Mouse (Mus musculus) kidney, adult 2 months (tissue): ENCODE results near the gene Bphl. TPM values are rescaled to one million over a fixed set of nuclear protein-coding genes. Genes with fewer than 3 reads are reported as not detected.
A peak's percentile ranks its signal among the peaks of the same experiment; 100 is the strongest.
"Not testable (repeated sequence)": the region's sequence is repeated elsewhere in the genome, so short reads cannot be mapped to it uniquely, and the experiment has no call there.

Source experiments
- DNase-seq: peaks from one replicate; pipeline ENCODE4 v3.0.0; 2021
- H3K27ac ChIP-seq: fragments of 200-500 bp; 2 replicates; pipeline ENCODE4 v1.5.1; 2012; ENCODE audit warnings: low read depth, low read length, control low read depth, inconsistent platforms; ENCODE audit not compliant: insufficient read depth
- H3K27me3 ChIP-seq: fragments of 200-500 bp; replicated peaks from 2 replicates; pipeline ENCODE4 v1.6.1; 2012; ENCODE audit warnings: mild to moderate bottlenecking, moderate library complexity, low read length, inconsistent platforms; ENCODE audit not compliant: control insufficient read depth, insufficient read depth
- H3K36me3 ChIP-seq: fragments of 200-500 bp; 2 replicates; pipeline ENCODE4 v1.6.1; 2012; ENCODE audit warnings: mild to moderate bottlenecking, moderate library complexity, low read length, inconsistent platforms; ENCODE audit not compliant: control insufficient read depth, insufficient read depth
- H3K4me1 ChIP-seq: fragments of 200-500 bp; 2 replicates; pipeline ENCODE4 v1.6.1; 2011; ENCODE audit warnings: low read length; ENCODE audit not compliant: control insufficient read depth, insufficient read depth
- H3K4me3 ChIP-seq: fragments of 200-500 bp; 2 replicates; pipeline ENCODE4 v1.5.1; 2011; ENCODE audit warnings: mild to moderate bottlenecking, low read depth, low read length, control low read depth; ENCODE audit not compliant: insufficient read depth
- CTCF ChIP-seq: fragments of 200-500 bp; conservative IDR thresholded peaks from 2 replicates; pipeline ENCODE4 v1.5.1; 2011; ENCODE audit warnings: low read depth, mild to moderate bottlenecking, control low read depth, low read length, moderate library complexity, mixed read lengths; ENCODE audit not compliant: insufficient read depth, insufficient read length
- POLR2A ChIP-seq: fragments of 200-500 bp; IDR thresholded peaks from one replicate; pipeline ENCODE4 v1.6.1; 2011; ENCODE audit warnings: low read depth, low read length, control low read depth
- WGBS: fragments of 180-500 bp; shearing (Covaris S2); methylation state at CpG from one replicate; pipeline ENCODE4 v1.1.7; 2018; 5-methylcytosine and 5-hydroxymethylcytosine counted together
- polyA plus RNA-seq: library from polyadenylated mRNA; depleted of rRNA; stranded (reverse); fragments of >200 nt; gene quantifications from 2 replicates; pipeline ENCODE4 v1.2.3, GENCODE M21; 2012

The Bphl gene
- polyA plus RNA-seq, 1 experiment: 392 TPM

GRCm38 (mm10) chr13:34077492-34078271 is 40.3 kb downstream of the Bphl start, which contains the start of gene Tubb2a:
TSS of gene Tubb2a (minus strand) at chr13:34078007.
- Histone ChIP-seq H3K4me3 (peak within 1 kb of the TSS; percentile 92), H3K27ac (peak within 1 kb of the TSS; percentile 67), H3K36me3 (no peaks in the 10 kb centered on the region), H3K27me3 (no peaks in the 10 kb centered on the region), H3K4me1 (peaks cover 13% of the 10 kb centered on the region)
- peak; percentile 94 for DNase-seq
- peak; percentile 36; the same call in 1 of the 2 replicates for TF ChIP-seq CTCF
- peak; percentile 98 for TF ChIP-seq POLR2A
- 1% methylated on average over 45 of the region's 45 CpGs for WGBS

- Histone ChIP-seq H3K27ac (peak overlapping the region; percentile 1; the same call in 1 of the 2 replicates), H3K4me1 (peaks cover 13% of the 10 kb centered on the region), H3K36me3 (no peaks in the 10 kb centered on the region), H3K4me3 (peak overlapping the region; percentile 45; the same call in 1 of the 2 replicates), H3K27me3 (no peaks in the 10 kb centered on the region)
- 50% methylated on average over 16 of the region's 16 CpGs for WGBS
- TF ChIP-seq CTCF: no peak
- TF ChIP-seq POLR2A: no peak
- DNase-seq: no peak
These were observed 41.3 kb downstream of the Bphl start for GRCm38 (mm10) chr13:34078500-34079280.

GRCm38 (mm10) chr13:34079801-34080200 is 42.4 kb downstream of the Bphl start:
- Histone ChIP-seq H3K4me3 (no peak overlapping the region), H3K36me3 (no peaks in the 10 kb centered on the region), H3K27me3 (no peaks in the 10 kb centered on the region), H3K27ac (no peak overlapping the region), H3K4me1 (peaks cover 13% of the 10 kb centered on the region)
- TF ChIP-seq POLR2A: no peak
- no peak for TF ChIP-seq CTCF
- no peak for DNase-seq
- 76% methylated on average over 3 of the region's 3 CpGs for WGBS

DNA sequence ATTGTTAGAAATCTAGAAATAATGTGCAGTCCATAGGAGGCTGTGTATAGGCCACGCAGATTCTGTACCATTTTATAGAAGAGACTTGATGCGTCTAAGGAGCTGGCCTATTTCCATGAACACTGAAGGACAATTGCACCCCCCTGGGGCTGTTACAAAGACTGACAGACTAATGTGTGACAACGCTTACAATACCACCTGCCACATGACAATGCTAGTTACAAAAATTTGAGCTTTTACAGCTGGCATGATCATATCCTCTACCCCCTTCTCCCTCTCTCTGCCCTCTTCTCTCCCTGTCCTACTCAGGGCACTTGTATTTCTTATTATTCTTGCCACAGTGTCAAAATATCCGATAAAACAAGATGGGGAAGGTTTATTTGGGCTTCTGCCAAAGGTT is 44.5 kb downstream of the Bphl start:
- Histone ChIP-seq H3K36me3 (no peaks in the 10 kb centered on the region), H3K4me1 (peaks cover 7% of the 10 kb centered on the region), H3K4me3 (no peak overlapping the region), H3K27ac (no peak overlapping the region), H3K27me3 (no peaks in the 10 kb centered on the region)
- no peak for DNase-seq
- TF ChIP-seq CTCF (no peak), POLR2A (no peak)
- WGBS: 89% methylated on average over 4 of the region's 4 CpGs

- 39% methylated on average over 9 of the region's 9 CpGs for WGBS
- TF ChIP-seq POLR2A (no peak), CTCF (no peak)
- Histone ChIP-seq H3K27ac (peak overlapping the region; percentile 84), H3K36me3 (no peaks in the 10 kb centered on the region), H3K27me3 (no peaks in the 10 kb centered on the region), H3K4me3 (no peak overlapping the region), H3K4me1 (no peaks in the 10 kb centered on the region)
- DNase-seq: peak; percentile 79
These were observed 46.8 kb downstream of the Bphl start for GRCm38 (mm10) chr13:34084026-34084750.

- H3K27me3 ChIP-seq: no peaks in the 10 kb centered on the region
- H3K27ac ChIP-seq: no peak overlapping the region
- TF ChIP-seq POLR2A: no peak
- TF ChIP-seq CTCF: no peak
- no peaks in the 10 kb centered on the region for H3K4me1 ChIP-seq
- no peak for DNase-seq
- H3K4me3 ChIP-seq: no peak overlapping the region
- 52% methylated on average over 7 of the region's 7 CpGs for WGBS
- no peaks in the 10 kb centered on the region for H3K36me3 ChIP-seq
These were observed 49.8 kb downstream of the Bphl start for GRCm38 (mm10) chr13:34087052-34087812.

GRCm38 (mm10) chr13:34088201-34088649 is 50.8 kb downstream of the Bphl start:
- H3K4me3 ChIP-seq, H3K4me1 ChIP-seq, H3K27me3 ChIP-seq, H3K36me3 ChIP-seq, DNase-seq, H3K27ac ChIP-seq: not testable (repeated sequence)
- WGBS: 68% methylated on average over 5 of the region's 5 CpGs
